Mouse (Mus musculus) WW6 (cell line): ENCODE measurements at regions not wholly inside any gene's neighbourhood (a gene's known extent, or its start where the extent isn't known, plus 50 kb on each side); places are given as distances from the start of the nearest gene placed in this dataset.

Source experiments
- DNase-seq: peaks from one replicate; pipeline ENCODE4 v3.0.0-alpha.2; 2013; ENCODE audit warnings: low read depth, low spot score

- no peak for DNase-seq
Measured at GRCm38 (mm10) chr13:34395010-34395409, 50.0 kb upstream of the Slc22a23 start.
